Mouse (Mus musculus): ENCODE measurements around the gene Rpl11. TPM values are rescaled to one million over a fixed set of nuclear protein-coding genes. Genes with fewer than 3 reads are reported as not detected.

Gene Rpl11
- polyA plus RNA-seq, 1 experiment from 2014 or later = 294 TPM

- peaks cover 11% of the 10 kb centered on the region for H3K4me1 ChIP-seq
- no peak overlapping the region for H3K4me2 ChIP-seq (replicated peaks)
- no peaks in the 10 kb centered on the region for H3K27me3 ChIP-seq
- peak overlapping the region; percentile 16; the same call in 1 of the 2 replicates for H3K9ac ChIP-seq (replicated peaks)
- H3K4me3 ChIP-seq = no peak overlapping the region
- 28% methylated on average over 16 of the region's 16 CpGs for WGBS
- H3K9me3 ChIP-seq = peaks cover 3% of the 10 kb centered on the region; the same call in 1 of the 2 replicates
- H3K36me3 ChIP-seq = no peaks in the 10 kb centered on the region
- no peak overlapping the region for H3K27ac ChIP-seq (replicated peaks)
- no peak for ATAC-seq (ENCODE audit: low FRiP score, low read depth)
These were observed 35.9 kb upstream of the Rpl11 start for GRCm38 (mm10) chr4:136088971-136089747.

- no peaks in the 10 kb centered on the region for H3K27me3 ChIP-seq
- no peak overlapping the region for H3K9ac ChIP-seq (replicated peaks)
- H3K27ac ChIP-seq (replicated peaks) = no peak overlapping the region
- H3K4me3 ChIP-seq = no peak overlapping the region
- H3K4me2 ChIP-seq (replicated peaks) = no peak overlapping the region
- H3K9me3 ChIP-seq = peaks cover 3% of the 10 kb centered on the region; the same call in 1 of the 2 replicates
- peaks cover 11% of the 10 kb centered on the region for H3K4me1 ChIP-seq
- WGBS = 79% methylated on average over 5 of the region's 5 CpGs
- no peaks in the 10 kb centered on the region for H3K36me3 ChIP-seq
- no peak for ATAC-seq (ENCODE audit: low FRiP score, low read depth)
These were observed 35.1 kb upstream of the Rpl11 start for GRCm38 (mm10) chr4:136088364-136088763.

- no peak for ATAC-seq (ENCODE audit: low FRiP score, low read depth)
- Histone ChIP-seq H3K4me2 (replicated peaks) (no peak overlapping the region), H3K9me3 (peaks cover 3% of the 10 kb centered on the region; the same call in 1 of the 2 replicates), H3K27ac (replicated peaks) (no peak overlapping the region), H3K36me3 (no peaks in the 10 kb centered on the region), H3K9ac (replicated peaks) (no peak overlapping the region), H3K4me3 (no peak overlapping the region), H3K27me3 (peaks cover 9% of the 10 kb centered on the region), H3K4me1 (peaks cover 11% of the 10 kb centered on the region)
- 96% methylated on average over 5 of the region's 5 CpGs for WGBS
These were observed 34.0 kb upstream of the Rpl11 start for GRCm38 (mm10) chr4:136087261-136087660.

- Histone ChIP-seq H3K4me2 (replicated peaks) (no peak overlapping the region), H3K36me3 (no peaks in the 10 kb centered on the region), H3K27me3 (peaks cover 34% of the 10 kb centered on the region), H3K4me3 (no peak overlapping the region), H3K9me3 (no peaks in the 10 kb centered on the region), H3K4me1 (peaks cover 19% of the 10 kb centered on the region), H3K9ac (replicated peaks) (no peak overlapping the region), H3K27ac (replicated peaks) (no peak overlapping the region)
- 91% methylated on average over 11 of the region's 11 CpGs for WGBS
- ATAC-seq (ENCODE audit: low FRiP score, low read depth) = no peak
These were observed 31.6 kb upstream of the Rpl11 start for GRCm38 (mm10) chr4:136084840-136085239.

- no peak overlapping the region for H3K27ac ChIP-seq (replicated peaks)
- H3K4me3 ChIP-seq = no peak overlapping the region
- no peak overlapping the region for H3K9ac ChIP-seq (replicated peaks)
- peaks cover 34% of the 10 kb centered on the region for H3K27me3 ChIP-seq
- ATAC-seq (ENCODE audit: low FRiP score, low read depth) = no peak
- H3K9me3 ChIP-seq = no peaks in the 10 kb centered on the region
- H3K4me2 ChIP-seq (replicated peaks) = no peak overlapping the region
- H3K4me1 ChIP-seq = peaks cover 11% of the 10 kb centered on the region
- no peaks in the 10 kb centered on the region for H3K36me3 ChIP-seq
- WGBS = 83% methylated on average over 19 of the region's 19 CpGs
These were observed 30.3 kb upstream of the Rpl11 start for GRCm38 (mm10) chr4:136083269-136084105.

- no peak overlapping the region for H3K9ac ChIP-seq (replicated peaks)
- peak overlapping the region; percentile 50 for H3K4me2 ChIP-seq (replicated peaks)
- H3K4me1 ChIP-seq = peaks cover 8% of the 10 kb centered on the region
- H3K27ac ChIP-seq (replicated peaks) = no peak overlapping the region
- no peaks in the 10 kb centered on the region for H3K36me3 ChIP-seq
- 5% methylated on average over 28 of the region's 28 CpGs for WGBS
- peaks cover 34% of the 10 kb centered on the region for H3K27me3 ChIP-seq
- H3K9me3 ChIP-seq = no peaks in the 10 kb centered on the region
- peak overlapping the region; percentile 26 for H3K4me3 ChIP-seq
- ATAC-seq (ENCODE audit: low FRiP score, low read depth) = no peak
These were observed 28.5 kb upstream of the Rpl11 start for GRCm38 (mm10) chr4:136081729-136082128.

- Histone ChIP-seq H3K9me3 (no peaks in the 10 kb centered on the region), H3K36me3 (no peaks in the 10 kb centered on the region), H3K4me1 (peaks cover 8% of the 10 kb centered on the region), H3K9ac (replicated peaks) (no peak overlapping the region), H3K27ac (replicated peaks) (no peak overlapping the region), H3K4me3 (no peak overlapping the region), H3K27me3 (peaks cover 34% of the 10 kb centered on the region), H3K4me2 (replicated peaks) (no peak overlapping the region)
- 65% methylated on average over 2 of the region's 2 CpGs for WGBS
- no peak for ATAC-seq (ENCODE audit: low FRiP score, low read depth)
These were observed 25.4 kb upstream of the Rpl11 start for GRCm38 (mm10) chr4:136078649-136079048.

- H3K9me3 ChIP-seq = no peaks in the 10 kb centered on the region
- 69% methylated on average over 14 of the region's 15 CpGs for WGBS
- ATAC-seq (ENCODE audit: low FRiP score, low read depth) = no peak
These were observed 23.7 kb upstream of the Rpl11 start for GRCm38 (mm10) chr4:136076776-136077538.

GRCm38 (mm10) chr4:136071178-136071714, 18.0 kb upstream of the Rpl11 start:
- 2% methylated on average over 15 of the region's 15 CpGs for WGBS

More at GRCm38 (mm10) chr4:136076776-136077538, 23.7 kb upstream of the Rpl11 start:
- H3K9ac ChIP-seq (replicated peaks) = no peak overlapping the region
- peaks cover 22% of the 10 kb centered on the region for H3K27me3 ChIP-seq
- H3K4me1 ChIP-seq = peaks cover 8% of the 10 kb centered on the region
- no peak overlapping the region for H3K4me3 ChIP-seq
- H3K36me3 ChIP-seq = no peaks in the 10 kb centered on the region
- no peak overlapping the region for H3K4me2 ChIP-seq (replicated peaks)
- H3K27ac ChIP-seq (replicated peaks) = no peak overlapping the region

GRCm38 (mm10) chr4:136070592-136070991, 17.4 kb upstream of the Rpl11 start:
- Histone ChIP-seq H3K27ac (replicated peaks) (no peak overlapping the region), H3K36me3 (no peaks in the 10 kb centered on the region), H3K4me2 (replicated peaks) (no peak overlapping the region), H3K4me3 (no peak overlapping the region), H3K4me1 (peaks cover 13% of the 10 kb centered on the region), H3K9ac (replicated peaks) (no peak overlapping the region), H3K9me3 (no peaks in the 10 kb centered on the region), H3K27me3 (peaks cover 17% of the 10 kb centered on the region)
- WGBS = 56% methylated on average over 6 of the region's 6 CpGs
- ATAC-seq (ENCODE audit: low FRiP score, low read depth) = no peak

More at GRCm38 (mm10) chr4:136071178-136071714, 18.0 kb upstream of the Rpl11 start:
- ATAC-seq (ENCODE audit: low FRiP score, low read depth) = no peak
- H3K9me3 ChIP-seq = no peaks in the 10 kb centered on the region
- H3K4me3 ChIP-seq = no peak overlapping the region
- H3K27me3 ChIP-seq = peaks cover 17% of the 10 kb centered on the region
- no peak overlapping the region for H3K9ac ChIP-seq (replicated peaks)
- no peaks in the 10 kb centered on the region for H3K36me3 ChIP-seq
- H3K4me2 ChIP-seq (replicated peaks) = 0 out of 2 replicates have a peak overlapping the region, but pooled peaks have one; percentile 22
- H3K27ac ChIP-seq (replicated peaks) = no peak overlapping the region
- peaks cover 13% of the 10 kb centered on the region for H3K4me1 ChIP-seq

GRCm38 (mm10) chr4:136069954-136070353, 16.7 kb upstream of the Rpl11 start:
- no peak overlapping the region for H3K4me3 ChIP-seq

More at GRCm38 (mm10) chr4:136069954-136070353, 16.7 kb upstream of the Rpl11 start:
- WGBS = 2% methylated on average over 18 of the region's 18 CpGs
- Histone ChIP-seq H3K4me1 (peaks cover 13% of the 10 kb centered on the region), H3K4me2 (replicated peaks) (no peak overlapping the region), H3K9ac (replicated peaks) (no peak overlapping the region), H3K27me3 (peaks cover 17% of the 10 kb centered on the region), H3K36me3 (no peaks in the 10 kb centered on the region), H3K27ac (replicated peaks) (no peak overlapping the region), H3K9me3 (no peaks in the 10 kb centered on the region)
- ATAC-seq (ENCODE audit: low FRiP score, low read depth) = peak; percentile 41; the same call in 1 of the 2 replicates

Measured in midbrain, embryonic 12.5 days (tissue).